Mouse (Mus musculus) urinary bladder, adult 18-20 months (tissue): ENCODE measurements around the gene Aoah.

ENCODE experiments used
- DNase-seq, 2 experiments: peaks; one replicate each; pipeline ENCODE4 v3.0.0; 2022; ENCODE audit warnings: low spot score in 2 of 2, mixed read lengths in 2 of 2

Aoah gene

DNA sequence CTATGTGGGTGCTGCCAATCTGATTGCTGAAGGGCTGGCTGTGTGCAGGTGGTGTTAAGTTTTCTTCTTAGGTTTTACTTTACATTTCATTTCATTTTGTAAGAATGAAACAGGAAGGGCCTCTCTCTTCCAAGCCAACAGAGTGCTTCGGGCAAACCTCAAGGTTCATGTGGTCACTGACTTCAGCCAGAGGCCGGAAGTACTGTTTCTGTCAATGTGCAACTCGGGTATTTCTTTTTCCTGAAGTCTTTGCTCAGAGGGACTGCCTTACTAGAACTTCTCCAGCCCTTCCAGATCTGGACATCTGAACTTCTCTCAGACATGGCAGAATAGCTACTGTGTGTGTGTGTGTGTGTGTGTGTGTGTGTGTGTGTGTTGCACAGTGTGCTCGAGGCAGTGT is at the start of gene Aoah:
Gene Aoah (plus strand): TSS at position 213 of the 400 bp plus-strand sequence.
- no peak for DNase-seq

DNA sequence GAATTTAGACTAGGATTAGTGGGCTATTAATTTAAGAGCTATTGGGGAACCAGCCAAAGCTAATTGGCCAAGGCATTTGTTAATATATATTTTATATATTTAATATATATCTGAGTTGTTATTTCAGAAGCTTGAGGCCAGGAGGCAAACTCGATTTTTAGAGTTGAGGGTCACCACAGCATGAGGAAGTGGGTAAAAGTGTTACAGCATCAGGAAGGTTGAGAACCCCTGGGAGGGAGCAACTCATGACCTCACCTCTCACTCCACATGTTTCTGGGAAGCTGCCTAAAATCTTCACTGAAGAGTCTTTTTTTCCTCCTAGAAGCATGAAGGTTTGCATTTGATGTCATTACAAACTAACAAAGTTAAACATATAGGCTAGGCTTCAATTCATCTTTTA is 39.1 kb upstream of the Aoah start:
- DNase-seq, result no peak

DNA sequence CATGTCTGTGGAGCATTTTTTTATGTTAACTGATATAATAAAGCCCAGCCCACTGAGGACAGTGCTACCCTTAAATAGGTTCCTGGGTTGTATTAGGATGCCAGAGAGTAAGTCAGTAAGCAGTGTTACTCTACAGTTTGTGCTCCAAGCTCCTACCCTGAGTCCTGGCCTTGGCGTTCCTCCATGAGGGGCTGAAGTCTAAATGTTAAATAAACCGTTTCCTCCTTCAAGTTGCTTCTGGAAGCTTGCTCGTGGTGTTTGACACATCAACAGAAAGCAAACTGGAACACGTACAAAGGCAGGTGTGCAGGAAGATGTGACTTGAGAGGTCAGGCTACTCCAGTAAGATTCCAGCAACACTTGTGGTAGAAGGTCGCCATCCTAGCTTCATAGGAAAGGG is 10.3 kb upstream of the Aoah start:
- DNase-seq, result no peak

DNA sequence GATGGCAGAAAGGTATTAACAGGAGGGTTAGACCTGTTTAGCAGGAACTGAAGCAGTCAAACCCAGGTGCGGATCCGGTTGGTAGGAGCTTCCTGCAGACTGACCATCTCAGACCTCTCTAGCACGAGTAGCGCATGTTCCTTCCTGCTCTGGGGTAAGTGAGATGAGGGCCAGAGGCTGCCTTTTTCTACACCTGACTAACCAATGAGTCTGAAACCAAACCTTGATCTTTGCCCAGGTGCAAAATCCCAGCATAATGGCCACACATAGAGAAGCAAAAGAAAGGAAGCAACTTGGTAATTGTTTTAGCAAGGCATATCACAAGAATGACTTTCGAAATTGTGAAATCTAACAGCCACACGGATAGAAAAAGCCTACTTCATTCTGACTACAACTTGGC is 9.9 kb upstream of the Aoah start:
- no peak for DNase-seq

DNA sequence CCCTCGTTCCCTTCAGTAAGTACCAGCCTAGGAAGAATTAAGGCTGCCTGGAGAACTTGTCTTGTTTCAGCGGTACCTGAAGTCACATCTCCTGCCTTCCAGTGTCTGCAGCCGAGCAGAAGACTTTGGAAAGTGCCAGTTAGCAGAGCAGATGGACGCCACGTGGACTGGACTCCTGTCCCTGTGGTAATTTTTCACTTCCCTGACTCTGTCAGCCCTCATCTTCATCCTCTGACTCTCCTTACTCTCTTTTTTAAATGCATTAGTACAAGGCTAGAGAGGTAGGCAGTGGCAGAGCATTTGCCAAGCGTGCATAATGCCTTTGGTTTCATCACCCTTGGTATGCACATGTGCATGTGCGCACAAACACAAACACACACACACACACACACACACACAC is 8.0 kb upstream of the Aoah start:
- DNase-seq, result no peak

DNA sequence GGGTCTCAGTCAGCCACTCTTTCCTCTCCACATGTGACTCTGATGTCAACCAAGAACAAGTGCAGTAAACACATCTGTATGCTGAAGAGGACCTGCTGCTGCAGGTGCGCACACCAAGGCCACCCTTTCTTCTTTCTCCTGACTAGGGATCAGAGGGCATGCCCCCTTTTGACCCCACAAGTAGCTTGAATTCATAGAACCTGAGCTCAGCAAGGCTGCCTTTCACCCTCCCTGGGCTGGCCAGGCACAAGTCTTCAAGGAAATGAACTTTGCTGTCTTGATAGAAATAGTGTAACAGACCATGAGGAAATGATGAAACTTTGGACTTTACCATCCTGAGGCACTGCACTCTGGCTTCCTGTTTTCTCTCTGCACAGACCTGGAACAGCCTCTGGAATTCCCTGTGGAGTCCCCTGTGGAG is 7.1 kb upstream of the Aoah start:
- no peak for DNase-seq

DNA sequence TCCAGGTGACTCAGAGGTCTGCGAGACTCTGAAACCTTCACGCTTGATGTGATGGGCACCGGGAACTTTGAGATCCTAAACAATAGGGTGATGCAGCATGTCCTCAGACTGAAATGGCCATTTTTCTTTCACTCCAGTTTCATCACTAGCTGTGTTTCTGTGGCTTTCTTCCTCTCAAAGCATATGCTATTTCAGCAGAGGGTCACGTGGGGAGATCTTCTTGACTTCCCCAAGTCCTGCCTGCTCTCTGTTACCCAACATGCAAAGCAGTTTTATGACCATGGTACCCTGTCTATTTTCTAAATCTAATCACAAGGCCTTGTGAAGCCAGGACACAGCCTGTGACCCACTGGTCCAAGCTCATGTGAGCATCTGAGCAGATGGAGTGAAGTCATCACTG is 6.0 kb upstream of the Aoah start:
- no peak for DNase-seq

DNA sequence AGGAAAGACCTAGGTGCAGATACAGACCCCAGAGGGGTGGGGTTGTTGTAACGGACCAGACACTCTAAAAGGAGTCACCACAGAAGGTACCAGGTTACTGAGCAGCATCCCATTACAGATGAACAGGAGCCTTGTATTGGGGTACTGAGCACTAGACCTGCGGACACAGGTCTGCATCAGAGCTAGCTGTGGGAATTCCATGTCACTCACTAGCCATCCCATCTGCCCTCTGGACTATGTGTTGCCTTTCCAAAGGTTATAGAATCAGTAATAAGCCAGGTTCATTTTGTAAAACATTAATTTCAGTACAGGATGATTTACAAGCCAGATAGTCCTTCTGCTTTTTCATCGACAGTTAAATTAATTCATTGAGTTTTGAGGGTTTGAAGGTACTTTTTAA is 2.7 kb downstream of the Aoah start:
- no peak for DNase-seq

DNA sequence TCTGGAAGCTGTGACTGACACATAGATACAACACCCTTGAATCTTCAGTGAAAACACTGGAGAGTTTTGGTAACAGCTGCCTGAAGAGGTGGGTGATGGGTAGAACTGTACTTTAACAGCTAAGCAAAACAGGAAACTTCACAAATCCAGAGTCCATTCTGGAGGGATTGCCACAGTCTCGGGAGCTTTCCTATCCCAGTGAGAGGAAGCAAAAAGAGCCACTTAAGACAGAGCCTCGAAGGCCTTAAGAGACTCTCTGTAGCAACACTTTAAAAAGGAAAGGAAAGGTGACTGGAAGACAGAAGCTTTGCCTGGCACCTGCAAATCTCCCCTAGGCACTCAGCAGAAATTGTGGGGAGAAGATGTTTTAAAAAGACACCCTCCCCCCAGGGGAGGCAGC is 4.6 kb downstream of the Aoah start:
- DNase-seq, result no peak

DNA sequence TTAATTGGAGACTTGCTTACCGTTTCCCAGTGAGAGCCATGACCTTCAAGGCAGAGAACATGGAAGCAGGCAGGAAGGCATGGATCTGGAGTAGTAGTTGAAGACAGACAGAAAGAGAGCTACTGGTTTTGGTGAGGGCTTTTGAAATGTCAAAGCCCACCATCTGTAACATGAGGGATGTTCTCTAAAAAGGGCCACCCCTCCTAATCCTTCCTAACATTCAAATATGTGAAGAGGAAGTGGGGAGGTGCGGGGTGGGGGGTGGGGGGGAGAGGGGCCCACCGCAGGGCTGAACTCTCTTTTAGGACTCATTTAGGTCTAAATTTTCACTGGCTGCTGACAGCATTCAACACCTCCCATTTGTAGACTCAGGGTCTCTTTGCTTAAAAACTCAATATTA is 5.9 kb downstream of the Aoah start:
- no peak for DNase-seq

DNA sequence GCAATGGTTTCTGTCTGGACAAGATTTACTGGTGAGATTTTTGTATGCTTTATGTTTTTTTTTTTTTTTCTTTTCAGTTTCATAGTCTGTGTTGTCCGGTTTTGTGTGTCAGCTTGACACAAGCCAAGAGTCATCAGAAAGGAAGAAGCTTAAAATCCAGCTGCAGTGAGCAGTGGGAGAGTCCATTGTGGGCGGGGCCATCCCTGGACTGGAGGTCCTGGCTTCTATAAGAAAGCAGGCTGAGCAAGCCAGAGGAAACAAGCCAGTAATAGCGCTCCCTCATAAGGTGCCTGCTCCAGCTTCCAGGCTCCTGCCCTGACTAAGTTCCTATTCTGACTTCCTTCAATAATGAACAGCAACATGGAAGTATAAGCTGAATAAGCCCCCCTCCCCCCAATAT is 6.7 kb downstream of the Aoah start:
- no peak for DNase-seq

DNA sequence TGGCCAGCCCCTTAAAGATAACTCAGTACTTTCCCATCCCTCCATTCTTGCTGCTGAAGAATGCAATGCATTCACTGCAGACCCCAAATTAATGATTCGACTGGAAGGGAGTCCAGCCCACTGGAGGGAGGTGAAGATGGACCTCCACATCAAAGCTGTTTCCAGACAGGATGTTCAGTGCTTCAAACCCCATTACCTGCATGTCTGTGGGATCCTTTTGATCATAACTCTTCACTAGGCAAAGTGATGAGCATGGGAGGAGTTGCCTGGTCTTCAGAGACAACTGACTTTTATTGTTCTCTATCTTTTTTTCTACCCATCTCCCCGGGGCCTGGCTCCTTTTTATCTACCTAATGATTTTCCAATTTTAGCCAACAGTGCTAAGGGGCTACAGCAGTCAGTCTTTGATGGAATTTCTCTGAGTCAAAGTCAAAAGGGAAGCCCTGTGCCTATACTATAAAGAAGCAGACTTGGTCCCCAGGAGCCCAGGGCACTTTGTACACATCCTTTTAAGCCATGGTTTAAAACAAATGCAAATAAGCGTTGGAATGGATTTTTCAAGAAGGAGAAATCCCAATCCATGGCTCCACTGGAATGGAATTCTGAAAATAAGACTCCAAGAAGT is 18.0 kb downstream of the Aoah start:
- no peak for DNase-seq

DNA sequence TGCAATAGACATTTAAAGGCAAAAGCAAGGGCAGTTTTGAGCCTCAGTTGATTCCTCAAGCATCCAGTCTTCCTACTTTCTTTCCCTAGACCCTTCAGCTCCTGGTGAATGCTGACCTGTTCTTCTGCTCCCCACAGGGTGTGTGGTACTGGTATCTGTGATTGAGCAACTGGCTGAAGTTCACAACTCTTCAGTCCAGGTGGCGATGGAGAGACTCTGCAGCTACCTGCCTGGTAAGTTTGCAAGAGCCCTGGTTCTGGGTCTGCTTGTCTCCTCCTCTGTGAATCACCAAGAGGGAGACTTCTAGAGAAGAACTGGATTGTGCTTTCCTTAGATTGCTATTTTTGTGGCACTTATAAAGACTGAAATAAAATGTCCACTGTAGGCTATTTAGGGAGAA is 22.5 kb downstream of the Aoah start:
- no peak for DNase-seq

DNA sequence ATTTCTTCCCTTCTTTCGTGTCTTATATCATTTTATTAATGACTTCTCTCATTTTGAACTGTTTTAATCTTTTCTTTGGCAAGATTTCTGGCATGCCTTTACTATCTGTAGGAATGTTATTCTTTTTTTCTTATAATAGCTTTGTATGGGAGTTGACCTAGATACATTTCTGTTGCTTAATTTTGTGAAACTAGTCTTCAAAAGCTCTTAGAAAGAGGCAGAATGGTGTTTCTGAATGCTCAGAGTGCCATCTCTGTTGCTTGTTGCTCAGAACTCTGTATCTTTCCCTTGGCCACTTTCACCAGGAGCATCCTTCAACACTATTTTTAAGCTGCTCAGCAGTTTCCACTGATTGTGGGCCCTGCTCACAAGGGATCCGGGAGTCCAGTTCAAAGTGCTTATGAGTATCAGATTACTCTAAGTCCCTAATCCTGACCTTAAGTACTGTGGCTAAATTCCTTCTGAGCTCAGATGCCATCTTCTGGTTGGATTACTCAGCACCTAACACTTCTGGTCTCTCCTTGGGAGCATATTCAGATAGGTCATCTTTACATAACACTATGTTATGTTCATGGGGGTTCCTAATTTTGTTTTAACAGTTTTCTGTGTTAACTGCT is 26.9 kb downstream of the Aoah start:
- no peak for DNase-seq

DNA sequence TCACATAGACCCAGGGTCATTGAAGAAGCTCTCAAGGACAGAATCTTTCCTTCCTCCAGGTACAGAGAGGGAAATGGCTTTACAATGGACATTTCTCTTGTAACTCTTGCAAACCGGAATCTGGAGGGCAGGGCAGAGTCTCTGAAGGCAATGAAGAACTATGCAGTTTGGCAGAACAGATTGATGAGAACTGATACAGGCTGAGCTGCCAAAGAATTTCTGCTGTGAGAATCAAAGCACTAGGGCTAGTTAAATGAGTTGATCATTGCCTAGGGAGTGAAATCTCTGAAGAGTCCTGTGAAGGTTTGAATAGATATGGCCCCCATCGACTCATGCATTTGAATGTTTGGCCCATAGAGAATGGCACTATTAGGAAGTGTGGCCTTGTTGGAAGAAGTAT is 34.8 kb downstream of the Aoah start:
- DNase-seq, result no peak

DNA sequence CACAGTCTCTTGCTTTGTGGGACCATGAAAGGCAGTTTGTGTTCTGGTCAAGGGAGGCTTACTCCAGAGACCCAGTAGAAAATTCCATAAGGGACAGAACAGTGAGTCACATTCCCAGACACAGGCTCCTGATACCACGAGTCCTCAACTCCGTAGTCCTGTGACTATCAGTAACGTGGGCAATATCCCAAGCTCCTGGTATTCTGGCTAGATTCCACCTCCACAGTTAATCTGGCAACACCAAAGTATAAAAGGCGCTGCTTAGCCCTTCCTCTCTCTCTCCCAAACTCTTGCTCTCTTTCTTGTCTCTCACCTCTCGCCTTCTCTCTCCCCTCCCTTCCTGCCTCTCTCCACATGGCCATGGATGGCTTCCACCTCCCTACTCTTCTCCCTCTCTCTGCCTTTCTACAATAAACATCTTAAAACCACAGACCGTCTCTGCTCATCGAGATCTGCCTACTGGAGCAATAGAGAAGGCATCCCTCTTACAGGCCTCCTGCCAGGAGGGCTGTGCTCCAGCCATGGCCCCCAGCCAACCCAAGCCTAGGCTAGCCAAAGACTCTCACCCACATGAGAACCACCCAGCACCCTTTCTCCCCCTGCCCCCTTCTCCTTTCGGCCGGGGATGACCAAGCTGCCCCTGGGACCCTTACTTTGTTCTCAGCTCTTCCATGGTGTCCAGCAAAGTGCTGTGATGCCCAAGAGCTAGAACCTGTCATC is 35.4 kb downstream of the Aoah start:
- no peak for DNase-seq

DNA sequence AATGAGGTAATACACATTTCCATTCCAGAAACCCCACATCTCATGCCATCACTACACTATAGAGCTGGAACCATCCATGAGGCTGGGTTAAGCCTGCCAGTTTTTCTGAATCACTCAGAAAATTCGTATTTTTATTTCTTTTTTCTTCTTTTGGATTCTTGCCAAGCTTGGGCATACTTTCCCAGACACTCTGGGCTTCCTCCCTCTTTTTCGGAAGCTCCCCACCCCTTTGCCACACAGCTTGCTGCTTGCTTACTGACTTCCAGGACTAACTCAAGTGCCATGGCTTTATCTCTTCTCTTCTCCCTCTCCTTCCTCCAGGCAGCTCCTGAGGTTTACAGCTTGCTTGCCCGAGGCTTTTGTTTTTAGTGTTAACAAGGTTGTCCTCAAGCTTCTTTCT is 62.0 kb downstream of the Aoah start:
- no peak for DNase-seq

DNA sequence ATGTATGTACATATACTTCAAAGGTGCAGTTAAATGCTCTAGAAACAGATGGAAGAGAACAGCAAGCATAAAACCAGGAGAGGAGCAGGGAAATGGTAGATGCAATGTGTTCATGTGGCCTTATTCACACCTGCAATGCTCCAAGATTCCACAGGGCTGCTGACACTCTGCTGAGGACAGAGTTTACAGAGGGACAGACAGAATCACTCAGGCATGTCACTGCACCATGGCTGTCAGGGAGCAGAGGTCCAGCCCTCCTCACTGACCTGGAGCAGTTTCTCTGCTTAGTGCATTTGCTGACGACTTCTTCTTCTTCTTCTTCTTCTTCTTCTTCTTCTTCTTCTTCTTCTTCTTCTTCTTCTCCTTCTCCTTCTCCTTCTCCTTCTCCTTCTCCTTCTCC is 105.5 kb downstream of the Aoah start:
- no peak for DNase-seq

DNA sequence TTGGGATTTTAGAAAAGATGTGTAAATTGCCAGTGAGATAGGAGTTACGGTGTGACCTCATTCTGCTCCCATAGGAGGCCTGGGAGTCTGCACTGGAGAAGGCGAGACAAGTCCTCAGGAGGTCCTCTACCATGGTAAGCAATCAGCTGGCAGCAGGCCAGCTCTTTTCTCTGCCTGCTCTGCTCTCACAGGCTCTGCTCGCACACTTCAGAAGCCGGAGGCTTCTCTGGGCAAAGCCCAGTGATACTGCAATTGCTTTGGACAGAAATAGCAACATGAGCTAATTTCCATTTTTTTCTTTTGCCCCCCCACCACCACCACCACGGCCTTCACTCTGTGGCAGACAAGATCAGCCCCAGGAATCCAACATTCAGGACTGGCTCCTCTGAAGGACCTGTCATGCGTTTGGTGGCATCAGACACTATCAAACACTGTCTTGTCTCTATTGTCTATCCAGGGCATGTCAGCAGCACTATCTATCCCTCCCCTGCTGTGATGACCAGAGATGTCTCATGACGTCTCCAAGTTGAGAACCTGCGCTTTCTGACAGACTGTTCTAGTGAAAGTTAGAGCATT is 106.6 kb downstream of the Aoah start:
- DNase-seq, result no peak

DNA sequence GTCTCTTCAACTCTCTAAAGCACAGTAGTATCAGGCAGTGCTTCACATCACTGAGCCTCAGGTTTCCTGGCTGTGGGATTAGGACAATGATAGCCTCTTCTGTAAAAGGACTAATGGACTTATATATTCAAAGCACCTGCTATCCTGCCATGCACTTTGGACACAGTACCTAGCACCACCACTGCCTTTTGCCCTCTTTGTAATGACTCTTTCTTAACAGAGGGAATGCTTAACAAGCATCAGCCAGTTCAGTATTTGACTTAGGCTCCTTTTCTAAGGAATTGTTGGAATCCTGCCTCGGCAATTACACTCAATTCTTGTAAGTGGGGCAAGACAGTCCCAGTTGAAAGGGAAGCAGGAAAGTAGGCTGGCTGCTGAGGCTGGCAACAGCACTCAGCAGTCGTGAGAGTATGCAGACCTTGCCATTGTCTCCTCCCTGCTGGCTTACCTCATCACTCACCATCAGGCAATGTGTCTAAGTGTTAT is 107.1 kb downstream of the Aoah start:
- no peak for DNase-seq

DNA sequence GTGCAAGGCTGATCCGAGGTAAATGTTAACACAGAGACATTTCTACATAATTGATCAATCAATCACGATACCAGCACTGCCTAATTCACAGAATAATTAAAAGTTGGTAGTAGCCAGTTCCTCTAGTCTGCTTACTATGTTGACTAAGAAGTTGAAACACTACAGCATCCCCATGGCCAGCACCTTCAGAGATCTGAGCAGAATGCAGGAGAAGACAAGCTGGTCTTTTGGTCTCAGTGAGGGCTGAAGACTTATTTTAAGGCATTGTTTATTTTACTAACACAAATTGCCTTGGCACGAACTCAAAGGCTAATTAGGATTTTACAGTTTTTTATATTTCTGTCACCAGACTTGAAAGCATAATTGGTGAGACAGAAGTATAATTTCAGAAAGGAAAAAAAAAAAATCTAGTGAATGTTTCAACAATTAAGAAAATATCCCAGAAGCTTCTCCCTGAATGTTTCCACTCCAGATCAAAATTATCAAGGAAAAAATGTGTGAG is 107.8 kb downstream of the Aoah start:
- no peak for DNase-seq

DNA sequence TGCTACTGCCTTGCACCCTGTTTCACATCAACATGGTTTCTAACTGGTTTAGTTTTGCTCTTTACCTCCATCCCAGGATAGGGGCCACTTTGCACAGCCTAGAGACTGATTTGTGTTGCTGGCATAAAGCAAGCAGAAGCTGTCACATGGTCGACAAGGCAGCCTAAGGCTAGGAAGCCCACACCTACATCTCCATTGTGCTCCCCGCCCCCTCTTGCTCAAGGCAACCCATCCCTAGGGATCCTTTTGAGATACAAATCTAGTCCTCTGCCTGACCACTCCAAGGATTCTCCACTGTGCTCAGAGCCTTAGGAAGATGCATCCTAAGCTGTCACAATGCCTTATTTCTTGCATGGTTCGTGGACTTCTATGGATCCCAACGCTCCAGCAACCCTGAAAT is 110.2 kb downstream of the Aoah start:
- DNase-seq, result no peak

DNA sequence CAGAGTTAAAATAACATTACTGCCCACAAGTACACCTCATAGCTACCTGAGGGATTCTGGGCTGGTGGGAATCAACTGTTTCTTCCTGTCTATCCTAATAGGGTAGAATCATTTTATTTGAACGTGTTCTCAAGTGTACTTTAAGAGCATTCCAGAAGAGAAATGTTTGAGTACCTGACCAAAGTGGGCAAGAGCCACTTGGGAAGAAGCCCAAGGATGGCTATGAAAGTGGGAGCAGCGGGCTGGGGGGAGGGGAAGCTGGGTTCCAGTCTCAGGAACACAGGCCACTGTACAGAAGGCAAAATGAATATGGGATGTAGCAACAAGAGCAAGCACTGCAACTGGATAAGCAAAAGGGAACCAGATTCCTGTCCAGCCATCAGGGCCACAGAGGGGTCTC is 111.3 kb downstream of the Aoah start:
- DNase-seq, result no peak
